Mouse (Mus musculus): ENCODE data around the gene Akap12. TPM values are rescaled to one million over a fixed set of nuclear protein-coding genes. Genes with fewer than 3 reads are reported as not detected.

The Akap12 gene
- polyA plus RNA-seq, 1 experiment from 2014 or later = 52.2 TPM

DNA sequence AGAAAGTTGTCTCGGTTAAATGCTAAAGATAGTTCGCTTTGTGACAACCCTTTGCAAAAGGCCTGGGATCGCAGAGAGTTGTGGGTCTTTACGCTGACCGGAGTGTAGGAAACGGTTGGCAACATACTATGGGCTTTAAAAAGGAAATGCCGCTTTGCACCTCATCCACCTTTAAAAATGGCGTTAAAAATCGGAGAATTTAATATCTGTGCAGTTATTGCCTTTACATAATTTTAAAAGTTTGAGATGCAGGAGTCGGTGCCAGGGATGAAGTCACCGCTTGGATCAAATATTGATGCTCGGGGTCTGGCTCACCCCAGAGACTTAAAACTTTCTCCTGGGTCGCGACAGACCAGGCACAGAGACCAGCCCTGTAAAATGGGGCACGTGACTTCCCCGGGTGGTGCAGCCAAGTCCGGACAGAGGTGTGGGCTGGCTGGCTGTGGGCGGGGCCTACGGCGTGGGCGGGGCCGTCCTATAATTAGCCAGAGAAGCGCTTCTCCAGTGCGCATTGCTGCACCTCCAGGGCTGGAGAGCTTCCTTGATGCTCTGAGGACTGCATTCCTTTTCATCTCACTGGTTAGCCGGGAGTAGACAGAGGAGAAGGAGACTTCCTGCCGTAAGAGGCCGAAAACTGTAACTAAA is 68.0 kb downstream of the Akap12 start:
- no peaks in the 10 kb centered on the region for H3K27me3 ChIP-seq (replicated peaks)
- 10% methylated on average over 27 of the region's 27 CpGs for WGBS
- H3K4me1 ChIP-seq = peaks cover 22% of the 10 kb centered on the region
- no peaks in the 10 kb centered on the region for H3K36me3 ChIP-seq
- peak overlapping the region; percentile 36 for H3K9ac ChIP-seq (replicated peaks)
- peak; percentile 77 for ATAC-seq (ENCODE audit: low FRiP score)
- H3K4me3 ChIP-seq (replicated peaks) = peak overlapping the region; percentile 35
- H3K4me2 ChIP-seq = peak overlapping the region; percentile 68
- H3K9me3 ChIP-seq (replicated peaks) = no peaks in the 10 kb centered on the region
- H3K27ac ChIP-seq (replicated peaks) = 0 out of 2 replicates have a peak overlapping the region, but pooled peaks have one; percentile 37

DNA sequence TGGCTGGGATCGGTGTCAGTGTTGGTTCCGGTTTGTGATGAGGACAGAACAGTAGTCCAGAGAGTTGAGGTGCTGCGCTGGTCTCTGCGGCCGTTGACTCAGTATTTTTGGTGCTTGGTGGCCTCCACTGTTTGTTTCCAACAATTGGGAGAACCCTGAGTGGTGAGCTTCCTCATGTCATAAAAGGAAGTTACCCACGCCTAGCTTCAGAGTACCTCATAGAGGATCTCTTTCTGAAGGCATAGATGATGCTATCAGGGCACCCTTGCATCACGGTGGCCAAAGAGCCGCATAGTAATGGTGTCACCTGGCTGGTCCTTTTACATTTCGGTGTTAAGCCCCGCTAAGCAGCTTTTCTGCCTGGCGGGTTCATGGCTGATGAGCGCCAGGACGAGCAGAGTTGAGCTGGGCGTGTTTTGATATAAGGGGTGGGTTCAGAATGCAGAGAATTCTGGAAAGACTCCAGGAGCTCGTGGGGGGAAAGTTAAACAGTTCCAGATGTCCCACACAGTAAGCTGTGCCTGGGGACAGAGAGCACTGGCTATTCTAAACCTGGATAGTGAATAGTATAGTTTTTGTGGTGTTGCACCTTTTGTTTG is 72.8 kb downstream of the Akap12 start:
- Histone ChIP-seq H3K27ac (replicated peaks) (no peak overlapping the region), H3K36me3 (no peaks in the 10 kb centered on the region), H3K9ac (replicated peaks) (no peak overlapping the region), H3K4me1 (peaks cover 15% of the 10 kb centered on the region), H3K4me2 (peak overlapping the region; percentile 26; the same call in 1 of the 2 replicates), H3K9me3 (replicated peaks) (no peaks in the 10 kb centered on the region), H3K4me3 (replicated peaks) (no peak overlapping the region), H3K27me3 (replicated peaks) (no peaks in the 10 kb centered on the region)
- WGBS = 67% methylated on average over 15 of the region's 15 CpGs
- no peak for ATAC-seq (ENCODE audit: low FRiP score)

- H3K27ac ChIP-seq (replicated peaks) = no peak overlapping the region
- H3K9ac ChIP-seq (replicated peaks) = no peak overlapping the region
- H3K36me3 ChIP-seq = no peaks in the 10 kb centered on the region
- no peak overlapping the region for H3K4me2 ChIP-seq
- H3K4me3 ChIP-seq (replicated peaks) = no peak overlapping the region
- no peaks in the 10 kb centered on the region for H3K27me3 ChIP-seq (replicated peaks)
- H3K9me3 ChIP-seq (replicated peaks) = no peaks in the 10 kb centered on the region
- ATAC-seq (ENCODE audit: low FRiP score) = peak; percentile 51; the same call in 1 of the 2 replicates
- peaks cover 6% of the 10 kb centered on the region; the same call in 1 of the 2 replicates for H3K4me1 ChIP-seq
- 27% methylated on average over 2 of the region's 2 CpGs for WGBS
These were observed 75.2 kb downstream of the Akap12 start for GRCm38 (mm10) chr10:4341430-4341829.

- H3K9ac ChIP-seq (replicated peaks) = no peak overlapping the region
- peaks cover 8% of the 10 kb centered on the region for H3K4me1 ChIP-seq
- WGBS = 5% methylated on average over 28 of the region's 28 CpGs
- peak overlapping the region; percentile 61 for H3K4me2 ChIP-seq
- H3K36me3 ChIP-seq = no peaks in the 10 kb centered on the region
- H3K9me3 ChIP-seq (replicated peaks) = no peaks in the 10 kb centered on the region
- ATAC-seq (ENCODE audit: low FRiP score) = peak; percentile 67
- H3K4me3 ChIP-seq (replicated peaks) = peak overlapping the region; percentile 29
- no peaks in the 10 kb centered on the region for H3K27me3 ChIP-seq (replicated peaks)
- H3K27ac ChIP-seq (replicated peaks) = no peak overlapping the region
These were observed 80.4 kb downstream of the Akap12 start for GRCm38 (mm10) chr10:4346489-4347135.

GRCm38 (mm10) chr10:4347136-4347492 is 80.9 kb downstream of the Akap12 start:
- Histone ChIP-seq H3K4me3 (replicated peaks) (no peak overlapping the region), H3K27me3 (replicated peaks) (no peaks in the 10 kb centered on the region), H3K9me3 (replicated peaks) (no peaks in the 10 kb centered on the region), H3K4me1 (peaks cover 8% of the 10 kb centered on the region), H3K36me3 (no peaks in the 10 kb centered on the region), H3K9ac (replicated peaks) (no peak overlapping the region), H3K4me2 (peak overlapping the region; percentile 61), H3K27ac (replicated peaks) (no peak overlapping the region)
- 81% methylated on average over 4 of the region's 4 CpGs for WGBS
- peak; percentile 16; the same call in 1 of the 2 replicates for ATAC-seq (ENCODE audit: low FRiP score)

GRCm38 (mm10) chr10:4347591-4347990 is 81.4 kb downstream of the Akap12 start:
- Histone ChIP-seq H3K4me3 (replicated peaks) (no peak overlapping the region), H3K27ac (replicated peaks) (no peak overlapping the region), H3K36me3 (no peaks in the 10 kb centered on the region), H3K4me1 (peaks cover 8% of the 10 kb centered on the region), H3K9ac (replicated peaks) (no peak overlapping the region), H3K4me2 (no peak overlapping the region), H3K9me3 (replicated peaks) (no peaks in the 10 kb centered on the region), H3K27me3 (replicated peaks) (no peaks in the 10 kb centered on the region)
- 0 out of 2 replicates have a peak, but pooled peaks have one; percentile 1 for ATAC-seq (ENCODE audit: low FRiP score)
- WGBS = 96% methylated on average over 14 of the region's 14 CpGs

- Histone ChIP-seq H3K27me3 (replicated peaks) (no peaks in the 10 kb centered on the region), H3K27ac (replicated peaks) (no peak overlapping the region), H3K36me3 (peaks cover 33% of the 10 kb centered on the region), H3K9ac (replicated peaks) (no peak overlapping the region), H3K4me2 (no peak overlapping the region), H3K4me1 (no peaks in the 10 kb centered on the region), H3K9me3 (replicated peaks) (no peaks in the 10 kb centered on the region), H3K4me3 (replicated peaks) (no peak overlapping the region)
- no peak for ATAC-seq (ENCODE audit: low FRiP score)
- 93% methylated on average over 38 of the region's 38 CpGs for WGBS
These were observed 88.4 kb downstream of the Akap12 start for GRCm38 (mm10) chr10:4354371-4355260.

GRCm38 (mm10) chr10:4355882-4356451 is 89.8 kb downstream of the Akap12 start:
- Histone ChIP-seq H3K9me3 (replicated peaks) (no peaks in the 10 kb centered on the region), H3K9ac (replicated peaks) (no peak overlapping the region), H3K36me3 (peaks cover 33% of the 10 kb centered on the region), H3K4me1 (no peaks in the 10 kb centered on the region), H3K27ac (replicated peaks) (no peak overlapping the region), H3K27me3 (replicated peaks) (no peaks in the 10 kb centered on the region), H3K4me3 (replicated peaks) (no peak overlapping the region), H3K4me2 (no peak overlapping the region)
- 90% methylated on average over 19 of the region's 19 CpGs for WGBS
- no peak for ATAC-seq (ENCODE audit: low FRiP score)

- WGBS = 86% methylated on average over 5 of the region's 5 CpGs
- Histone ChIP-seq H3K27me3 (replicated peaks) (no peaks in the 10 kb centered on the region), H3K4me2 (no peak overlapping the region), H3K27ac (replicated peaks) (no peak overlapping the region), H3K4me1 (no peaks in the 10 kb centered on the region), H3K9me3 (replicated peaks) (no peaks in the 10 kb centered on the region), H3K36me3 (peaks cover 33% of the 10 kb centered on the region), H3K4me3 (replicated peaks) (no peak overlapping the region), H3K9ac (replicated peaks) (no peak overlapping the region)
- ATAC-seq (ENCODE audit: low FRiP score) = no peak
These were observed 90.5 kb downstream of the Akap12 start for GRCm38 (mm10) chr10:4356640-4357039.

GRCm38 (mm10) chr10:4357435-4357834 is 91.3 kb downstream of the Akap12 start:
- WGBS = 95% methylated on average over 10 of the region's 10 CpGs
- no peak overlapping the region for H3K9ac ChIP-seq (replicated peaks)
- no peaks in the 10 kb centered on the region for H3K9me3 ChIP-seq (replicated peaks)
- H3K4me2 ChIP-seq = no peak overlapping the region
- H3K4me1 ChIP-seq = no peaks in the 10 kb centered on the region
- no peak overlapping the region for H3K4me3 ChIP-seq (replicated peaks)
- peaks cover 33% of the 10 kb centered on the region for H3K36me3 ChIP-seq
- H3K27me3 ChIP-seq (replicated peaks) = no peaks in the 10 kb centered on the region
- H3K27ac ChIP-seq (replicated peaks) = no peak overlapping the region
- no peak for ATAC-seq (ENCODE audit: low FRiP score)

- no peak overlapping the region for H3K27ac ChIP-seq (replicated peaks)
- no peaks in the 10 kb centered on the region for H3K27me3 ChIP-seq (replicated peaks)
- no peaks in the 10 kb centered on the region for H3K4me1 ChIP-seq
- H3K4me2 ChIP-seq = no peak overlapping the region
- no peak overlapping the region for H3K4me3 ChIP-seq (replicated peaks)
- 91% methylated on average over 3 of the region's 3 CpGs for WGBS
- no peak overlapping the region for H3K9ac ChIP-seq (replicated peaks)
- H3K9me3 ChIP-seq (replicated peaks) = no peaks in the 10 kb centered on the region
- ATAC-seq (ENCODE audit: low FRiP score) = no peak
- H3K36me3 ChIP-seq = peaks cover 20% of the 10 kb centered on the region
These were observed 98.4 kb downstream of the Akap12 start for GRCm38 (mm10) chr10:4364618-4365017.

All from neural tube, embryonic 15.5 days (tissue).